Mouse (Mus musculus) mature B cell (primary cell): Measurements from ENCODE around the gene Macrod1.

Experiments used
- in situ Hi-C: fragments of 300-500 bp; cut with MboI; formaldehyde crosslinking; loops from 2 replicates; pipeline ENCODE4 v1.14.3; 2019

The Macrod1 gene

GRCm38 (mm10) chr19:7140373-7140772, 83.8 kb downstream of the Macrod1 start:
- in situ Hi-C loops, result no loop called here

GRCm38 (mm10) chr19:7140856-7141421, 84.3 kb downstream of the Macrod1 start:
- in situ Hi-C loops, result no loop called here

GRCm38 (mm10) chr19:7142207-7142915, 85.8 kb downstream of the Macrod1 start:
- in situ Hi-C loops, result no loop called here

GRCm38 (mm10) chr19:7143854-7144253, 87.2 kb downstream of the Macrod1 start:
- in situ Hi-C loops, result no loop called here

GRCm38 (mm10) chr19:7144458-7144857, 87.8 kb downstream of the Macrod1 start:
- in situ Hi-C loops, result no loop called here

- in situ Hi-C loops, result no loop called here
Observed at GRCm38 (mm10) chr19:7146376-7146775, 89.8 kb downstream of the Macrod1 start.

- in situ Hi-C loops, result no loop called here
Observed at GRCm38 (mm10) chr19:7148096-7148495, 91.5 kb downstream of the Macrod1 start.

GRCm38 (mm10) chr19:7148541-7149085, 92.0 kb downstream of the Macrod1 start:
- in situ Hi-C loops, result no loop called here

- in situ Hi-C loops, result no loop called here
Observed at GRCm38 (mm10) chr19:7149158-7149685, 92.6 kb downstream of the Macrod1 start.

GRCm38 (mm10) chr19:7151300-7151926, 94.8 kb downstream of the Macrod1 start:
- in situ Hi-C loops, result no loop called here

- in situ Hi-C loops, result no loop called here
Observed at GRCm38 (mm10) chr19:7151927-7152653, 95.5 kb downstream of the Macrod1 start.

- in situ Hi-C loops, result no loop called here
Observed at GRCm38 (mm10) chr19:7153232-7153631, 96.6 kb downstream of the Macrod1 start.

- in situ Hi-C loops, result no loop called here
Observed at GRCm38 (mm10) chr19:7155196-7155595, 98.6 kb downstream of the Macrod1 start.

- in situ Hi-C loops, result no loop called here
Observed at GRCm38 (mm10) chr19:7157734-7158133, 101.1 kb downstream of the Macrod1 start.

GRCm38 (mm10) chr19:7160151-7160906, 103.7 kb downstream of the Macrod1 start:
- in situ Hi-C loops, result no loop called here

GRCm38 (mm10) chr19:7161064-7161463, 104.5 kb downstream of the Macrod1 start:
- in situ Hi-C loops, result no loop called here

- in situ Hi-C loops, result no loop called here
Observed at GRCm38 (mm10) chr19:7164238-7164637, 107.6 kb downstream of the Macrod1 start.

GRCm38 (mm10) chr19:7164820-7165323, 108.3 kb downstream of the Macrod1 start:
- in situ Hi-C loops, result no loop called here

GRCm38 (mm10) chr19:7165509-7166199, 109.0 kb downstream of the Macrod1 start:
- in situ Hi-C loops, result no loop called here

- in situ Hi-C loops, result no loop called here
Observed at GRCm38 (mm10) chr19:7166200-7166711, 109.6 kb downstream of the Macrod1 start.
